Mouse (Mus musculus): ENCODE data around the gene Sppl3.

Gene Sppl3

GRCm38 (mm10) chr5:115120978-115121377 is 110.0 kb downstream of the Sppl3 start:
- in situ Hi-C loops (cut with MboI) = no loop called here

GRCm38 (mm10) chr5:115124690-115125089 is 113.8 kb downstream of the Sppl3 start:
- in situ Hi-C loops (cut with MboI) = no loop called here

- in situ Hi-C loops (cut with MboI) = no loop called here
Measured at GRCm38 (mm10) chr5:115125211-115125871, 114.4 kb downstream of the Sppl3 start.

GRCm38 (mm10) chr5:115126578-115127312 is 115.8 kb downstream of the Sppl3 start:
- in situ Hi-C loops (cut with MboI) = no loop called here

- in situ Hi-C loops (cut with MboI) = no loop called here
Measured at GRCm38 (mm10) chr5:115127421-115128179, 116.7 kb downstream of the Sppl3 start.

GRCm38 (mm10) chr5:115129328-115129727 is 118.4 kb downstream of the Sppl3 start:
- in situ Hi-C loops (cut with MboI) = no loop called here

GRCm38 (mm10) chr5:115132465-115132864 is 121.5 kb downstream of the Sppl3 start:
- in situ Hi-C loops (cut with MboI) = no loop called here

- in situ Hi-C loops (cut with MboI) = no loop called here
Measured at GRCm38 (mm10) chr5:115133358-115134066, 122.6 kb downstream of the Sppl3 start.

GRCm38 (mm10) chr5:115134234-115135165 is 123.6 kb downstream of the Sppl3 start, which contains the start of gene Unc119b:
TSS of gene Unc119b (minus strand) at chr5:115134975.
- in situ Hi-C loops (cut with MboI) = no loop called here

- in situ Hi-C loops (cut with MboI) = no loop called here
Measured at GRCm38 (mm10) chr5:115139124-115139523, 128.2 kb downstream of the Sppl3 start.

- in situ Hi-C loops (cut with MboI) = no loop called here
Measured at GRCm38 (mm10) chr5:115140726-115141125, 129.8 kb downstream of the Sppl3 start.

- in situ Hi-C loops (cut with MboI) = no loop called here
Measured at GRCm38 (mm10) chr5:115142166-115142697, 131.3 kb downstream of the Sppl3 start.

- in situ Hi-C loops (cut with MboI) = no loop called here
Measured at GRCm38 (mm10) chr5:115143552-115143951, 132.6 kb downstream of the Sppl3 start.

GRCm38 (mm10) chr5:115144471-115144870 is 133.5 kb downstream of the Sppl3 start:
- in situ Hi-C loops (cut with MboI) = no loop called here

- in situ Hi-C loops (cut with MboI) = no loop called here
Measured at GRCm38 (mm10) chr5:115145253-115145968, 134.5 kb downstream of the Sppl3 start.

GRCm38 (mm10) chr5:115145976-115146746 is 135.2 kb downstream of the Sppl3 start:
- in situ Hi-C loops (cut with MboI) = no loop called here

- in situ Hi-C loops (cut with MboI) = no loop called here
Measured at GRCm38 (mm10) chr5:115146747-115147130, 135.8 kb downstream of the Sppl3 start.

- in situ Hi-C loops (cut with MboI) = no loop called here
Measured at GRCm38 (mm10) chr5:115147388-115147787, 136.5 kb downstream of the Sppl3 start.

- in situ Hi-C loops (cut with MboI) = no loop called here
Measured at GRCm38 (mm10) chr5:115148378-115148777, 137.4 kb downstream of the Sppl3 start.

Measured in mature B cell (primary cell).